In the genomic region with DNA sequence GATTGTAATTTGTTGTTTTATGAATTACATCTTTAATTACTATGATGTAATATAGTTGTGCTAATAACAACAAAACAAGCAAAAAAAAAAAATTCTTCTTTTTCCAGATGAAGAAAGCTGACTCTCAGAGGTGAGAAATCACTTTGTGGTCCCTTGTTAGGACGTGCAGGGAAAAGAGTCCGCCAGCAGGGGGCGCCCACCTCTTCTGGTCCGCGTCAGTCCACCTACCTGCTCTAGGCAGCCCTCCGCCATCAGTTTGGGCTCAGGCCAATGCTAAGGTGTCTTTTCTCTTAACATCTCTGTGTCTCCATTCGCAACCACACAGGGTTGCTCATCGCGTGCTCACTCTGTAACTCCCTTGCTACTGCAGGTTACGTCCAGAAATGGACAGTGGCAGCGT, we compare ENCODE assay signal across 8 mouse cellular contexts. TPM values are rescaled to one million over a fixed set of nuclear protein-coding genes. Genes with fewer than 3 reads are reported as not detected.
DNase-seq lines count a peak whose midpoint lies in the region; ATAC-seq and TF ChIP-seq lines count a peak whose summit lies in the region.

No protein-coding gene starts in this region.

- ATAC-seq in heart, postnatal 0 days (ENCODE audit: insufficient read depth, low read depth) = no peak

- peak; percentile 84 to 91 for DNase-seq in adrenal gland, postnatal 36 days
- DNase-seq in embryonic facial prominence, embryonic 10.5 days (ENCODE audit: low spot score) = peak; percentile 88
- DNase-seq in heart, postnatal 0 days (ENCODE audit: low spot score) = peak; percentile 66
- peak; percentile 91 for DNase-seq in kidney, postnatal 10 days
- peak; percentile 73 for DNase-seq in lung, adult 2 months
- DNase-seq in ovary, postnatal 10 days (ENCODE audit: low spot score) = peak; percentile 58
- peak; percentile 60 for DNase-seq in thymus, postnatal 25 days

- no peak for TF ChIP-seq POLR2A in lung, adult 2 months (IDR thresholded peaks at IDR 0.05; ENCODE audit: borderline replicate concordance, extremely low read depth, low read depth, low read length)

- no peaks in the 10 kb centered on the region for H3K36me3 ChIP-seq in E14TG2a.4 (ENCODE audit: insufficient read depth, low read length)
- H3K36me3 ChIP-seq in embryonic facial prominence, embryonic 10.5 days (replicated peaks) = no peaks in the 10 kb centered on the region
- H3K36me3 ChIP-seq in heart, postnatal 0 days (replicated peaks; ENCODE audit: control insufficient read depth, insufficient read depth, low read length) = no peaks in the 10 kb centered on the region

- H3K4me2 ChIP-seq in heart, postnatal 0 days (ENCODE audit: low read depth, low read length) = no peak overlapping the region

- no peak for TF ChIP-seq EP300 in heart, postnatal 0 days (IDR thresholded peaks at IDR 0.05; ENCODE audit: low read depth)

- H3K27me3 ChIP-seq in E14TG2a.4 (ENCODE audit: insufficient read depth, low read length) = peaks cover 54% of the 10 kb centered on the region
- peaks cover 35% of the 10 kb centered on the region for H3K27me3 ChIP-seq in embryonic facial prominence, embryonic 10.5 days (replicated peaks; ENCODE audit: low read depth, poor library complexity, severe bottlenecking)
- peaks cover 6% of the 10 kb centered on the region; the same call in 1 of the 2 replicates for H3K27me3 ChIP-seq in heart, postnatal 0 days (ENCODE audit: control insufficient read depth, insufficient read depth, low read length)

- peak; percentile 82 for TF ChIP-seq CTCF in E14TG2a.4 (conservative IDR thresholded peaks at IDR 0.05; ENCODE audit: low read length)
- TF ChIP-seq CTCF in heart, postnatal 0 days (IDR thresholded peaks at IDR 0.05; ENCODE audit: low read depth) = peak; percentile 85
- peak; percentile 74 for TF ChIP-seq CTCF in lung, adult 2 months (IDR thresholded peaks at IDR 0.05; ENCODE audit: insufficient read depth, low read length)

- no peak overlapping the region for H3K9ac ChIP-seq in heart, postnatal 0 days (replicated peaks; ENCODE audit: low read depth, low read length)

- no peak overlapping the region for H3K4me3 ChIP-seq in E14TG2a.4 (replicated peaks; ENCODE audit: low read length)
- H3K4me3 ChIP-seq in embryonic facial prominence, embryonic 10.5 days = no peak overlapping the region
- H3K4me3 ChIP-seq in heart, postnatal 0 days (ENCODE audit: low read depth, low read length) = no peak overlapping the region
- no peak overlapping the region for H3K4me3 ChIP-seq in lung, adult 2 months (replicated peaks; ENCODE audit: extremely low read depth, low read depth, low read length)

- H3K9me3 ChIP-seq in E14TG2a.4 (ENCODE audit: low read length) = peaks cover 4% of the 10 kb centered on the region; the same call in 1 of the 2 replicates
- 0 out of 2 replicates have a peak, but pooled peaks cover 2% of the 10 kb centered on the region for H3K9me3 ChIP-seq in embryonic facial prominence, embryonic 10.5 days
- no peaks in the 10 kb centered on the region for H3K9me3 ChIP-seq in heart, postnatal 0 days (replicated peaks; ENCODE audit: control insufficient read depth, low read length)

- 14% methylated on average over 11 of the region's 11 CpGs for WGBS in embryonic facial prominence, embryonic 10.5 days
- 21% methylated on average over 11 of the region's 11 CpGs for WGBS in heart, postnatal 0 days
- 21% methylated on average over 11 of the region's 11 CpGs for WGBS in lung, adult 2 months

- no peak overlapping the region for H3K27ac ChIP-seq in embryonic facial prominence, embryonic 10.5 days (replicated peaks)
- no peak overlapping the region for H3K27ac ChIP-seq in heart, postnatal 0 days (ENCODE audit: low read depth)

- peaks cover 5% of the 10 kb centered on the region for H3K4me1 ChIP-seq in E14TG2a.4 (replicated peaks; ENCODE audit: low read depth, low read length)
- peaks cover 13% of the 10 kb centered on the region for H3K4me1 ChIP-seq in embryonic facial prominence, embryonic 10.5 days
- no peaks in the 10 kb centered on the region for H3K4me1 ChIP-seq in heart, postnatal 0 days (ENCODE audit: control insufficient read depth, insufficient read depth)
- no peaks in the 10 kb centered on the region for H3K4me1 ChIP-seq in lung, adult 2 months (ENCODE audit: control insufficient read depth, insufficient read depth, low read length)

RNA-seq across cellular contexts. Expression of a gene that starts 5.9 kb away (rescaled TPM):
- total RNA-seq in adrenal gland, postnatal 36 days (2021) = 10 to 100 TPM in 1 of 2 experiments, 1 to 10 TPM in 1; 4.3 to 10.5 TPM
- 16.5 and 17.2 TPM in 2 replicates for polyA plus RNA-seq in embryonic facial prominence, embryonic 10.5 days (2016; fragmentation: Nextera tagmentation; extraction: Ambion mirVana)
- total RNA-seq in heart, postnatal 0 days (2014; rRNA removed; ENCODE audit: low replicate concordance) = 3.3 and 7.7 TPM in 2 replicates
- 1.4 and 1.6 TPM in 2 replicates for polyA plus RNA-seq in heart, postnatal 0 days (2015; fragmentation: Nextera tagmentation; extraction: Ambion mirVana)
- polyA plus RNA-seq in lung, adult 2 months (2012; rRNA removed) = 4.3 and 5.3 TPM in 2 replicates
